Mouse (Mus musculus): ENCODE data around the gene Rbm47.

DNA sequence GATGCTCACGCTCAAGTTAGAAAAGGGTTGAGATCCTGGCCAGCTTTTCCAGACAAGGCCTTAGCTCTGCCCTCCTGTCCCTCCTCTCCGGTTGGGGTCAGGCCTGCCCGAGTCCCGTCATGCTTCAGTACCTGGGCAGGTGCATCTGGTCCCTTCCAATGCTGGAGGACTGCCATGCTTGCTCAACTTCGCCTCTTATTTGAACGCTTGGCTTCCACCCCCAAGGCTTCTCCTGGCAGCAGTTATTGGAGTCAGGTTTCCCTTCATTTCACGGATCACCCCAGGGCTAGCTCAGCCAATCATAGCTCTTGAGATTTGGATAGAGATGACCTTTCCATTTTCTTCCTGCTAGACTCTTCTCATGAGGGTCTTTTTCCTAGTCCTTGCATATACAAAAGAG, 172.8 kb downstream of the Rbm47 start:
- TF ChIP-seq POLR2A (IDR thresholded peaks at IDR 0.05; ENCODE audit: control insufficient read depth, extremely low read depth, insufficient read depth, low read length, poor library complexity) (no peak), CTCF (IDR thresholded peaks at IDR 0.05; ENCODE audit: borderline replicate concordance, control insufficient read depth, extremely low read depth, insufficient read depth, low read length, poor library complexity) (no peak)

All from thymus, adult 2 months (tissue).